Mouse (Mus musculus) kidney, adult 2 months (tissue): ENCODE measurements around the gene 1700067P10Rik. TPM values are rescaled to one million over a fixed set of nuclear protein-coding genes. Genes with fewer than 3 reads are reported as not detected.

Experiments
- DNase-seq: peaks from one replicate; pipeline ENCODE4 v3.0.0; 2021
- H3K27ac ChIP-seq: fragments of 200-500 bp; 2 replicates; pipeline ENCODE4 v1.5.1; 2012; ENCODE audit warnings: low read depth, low read length, control low read depth, inconsistent platforms; ENCODE audit not compliant: insufficient read depth
- H3K27me3 ChIP-seq: fragments of 200-500 bp; replicated peaks from 2 replicates; pipeline ENCODE4 v1.6.1; 2012; ENCODE audit warnings: mild to moderate bottlenecking, moderate library complexity, low read length, inconsistent platforms; ENCODE audit not compliant: control insufficient read depth, insufficient read depth
- H3K36me3 ChIP-seq: fragments of 200-500 bp; 2 replicates; pipeline ENCODE4 v1.6.1; 2012; ENCODE audit warnings: mild to moderate bottlenecking, moderate library complexity, low read length, inconsistent platforms; ENCODE audit not compliant: control insufficient read depth, insufficient read depth
- H3K4me1 ChIP-seq: fragments of 200-500 bp; 2 replicates; pipeline ENCODE4 v1.6.1; 2011; ENCODE audit warnings: low read length; ENCODE audit not compliant: control insufficient read depth, insufficient read depth
- H3K4me3 ChIP-seq: fragments of 200-500 bp; 2 replicates; pipeline ENCODE4 v1.5.1; 2011; ENCODE audit warnings: mild to moderate bottlenecking, low read depth, low read length, control low read depth; ENCODE audit not compliant: insufficient read depth
- CTCF ChIP-seq: fragments of 200-500 bp; conservative IDR thresholded peaks from 2 replicates; pipeline ENCODE4 v1.5.1; 2011; ENCODE audit warnings: low read depth, mild to moderate bottlenecking, control low read depth, low read length, moderate library complexity, mixed read lengths; ENCODE audit not compliant: insufficient read depth, insufficient read length
- POLR2A ChIP-seq: fragments of 200-500 bp; IDR thresholded peaks from one replicate; pipeline ENCODE4 v1.6.1; 2011; ENCODE audit warnings: low read depth, low read length, control low read depth
- WGBS: fragments of 180-500 bp; shearing (Covaris S2); methylation state at CpG from one replicate; pipeline ENCODE4 v1.1.7; 2018; 5-methylcytosine and 5-hydroxymethylcytosine counted together
- polyA plus RNA-seq: library from polyadenylated mRNA; depleted of rRNA; stranded (reverse); fragments of >200 nt; gene quantifications from 2 replicates; pipeline ENCODE4 v1.2.3, GENCODE M21; 2012

The 1700067P10Rik gene
- polyA plus RNA-seq, 1 experiment: not detected

DNA sequence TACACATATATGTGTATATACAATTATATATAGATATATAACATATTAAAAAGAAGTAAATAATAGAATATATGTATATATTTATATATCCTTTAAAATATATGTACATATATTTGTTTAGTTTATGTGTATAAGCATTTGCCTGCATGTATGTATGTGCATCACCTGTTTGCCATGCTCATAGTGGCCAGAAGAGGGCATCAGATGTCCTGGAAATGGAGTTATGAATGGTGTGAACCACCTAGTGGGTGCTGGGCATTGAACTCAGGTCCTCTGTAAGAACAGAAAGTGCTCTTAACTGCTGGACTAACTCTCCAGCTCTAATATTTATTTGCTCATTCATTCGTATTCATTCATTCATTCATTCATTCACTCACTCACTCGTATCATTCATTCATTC is 35.5 kb upstream of the 1700067P10Rik start:
- DNase-seq: no peak
- Histone ChIP-seq H3K36me3 (no peaks in the 10 kb centered on the region), H3K4me3 (no peak overlapping the region), H3K27me3 (no peaks in the 10 kb centered on the region; the same call in 1 of the 2 replicates), H3K4me1 (no peaks in the 10 kb centered on the region), H3K27ac (no peak overlapping the region)
- TF ChIP-seq CTCF: no peak
- TF ChIP-seq POLR2A: no peak
- 82% methylated on average over 2 of the region's 2 CpGs for WGBS

GRCm38 (mm10) chr17:48055076-48055816 is 33.9 kb upstream of the 1700067P10Rik start:
- no peak for DNase-seq
- H3K27me3 ChIP-seq: no peaks in the 10 kb centered on the region; the same call in 1 of the 2 replicates
- no peaks in the 10 kb centered on the region for H3K4me1 ChIP-seq
- 46% methylated on average over 20 of the region's 20 CpGs for WGBS
- no peak overlapping the region for H3K4me3 ChIP-seq
- H3K36me3 ChIP-seq: no peaks in the 10 kb centered on the region
- H3K27ac ChIP-seq: no peak overlapping the region
- TF ChIP-seq POLR2A (no peak), CTCF (no peak)

DNA sequence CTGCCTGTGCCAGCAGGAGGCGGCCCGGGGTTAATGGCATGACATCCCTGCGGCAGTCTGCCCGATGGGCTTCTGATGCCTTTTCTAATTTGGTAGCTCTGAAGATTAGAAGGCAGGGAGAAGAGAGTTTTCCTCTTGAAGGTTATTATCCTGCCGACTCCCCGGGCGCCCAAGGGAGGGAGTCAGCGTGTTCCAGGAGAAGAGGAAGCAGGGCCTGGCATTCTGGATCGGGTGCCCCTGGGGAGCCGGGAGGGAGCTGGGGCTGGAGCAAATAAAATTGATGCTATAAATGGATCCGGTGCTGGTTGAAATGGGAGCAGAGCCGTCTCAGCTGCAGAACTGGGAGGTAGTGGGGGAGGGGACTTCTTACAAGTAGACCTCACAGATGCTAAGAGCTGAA is 31.7 kb upstream of the 1700067P10Rik start:
- no peaks in the 10 kb centered on the region; the same call in 1 of the 2 replicates for H3K27me3 ChIP-seq
- H3K27ac ChIP-seq: no peak overlapping the region
- 6% methylated on average over 12 of the region's 12 CpGs for WGBS
- no peak for TF ChIP-seq CTCF
- no peak for TF ChIP-seq POLR2A
- no peaks in the 10 kb centered on the region for H3K36me3 ChIP-seq
- no peaks in the 10 kb centered on the region for H3K4me1 ChIP-seq
- DNase-seq: no peak
- no peak overlapping the region for H3K4me3 ChIP-seq

- DNase-seq: no peak
Observed at GRCm38 (mm10) chr17:48064196-48064843, 24.8 kb upstream of the 1700067P10Rik start.

DNA sequence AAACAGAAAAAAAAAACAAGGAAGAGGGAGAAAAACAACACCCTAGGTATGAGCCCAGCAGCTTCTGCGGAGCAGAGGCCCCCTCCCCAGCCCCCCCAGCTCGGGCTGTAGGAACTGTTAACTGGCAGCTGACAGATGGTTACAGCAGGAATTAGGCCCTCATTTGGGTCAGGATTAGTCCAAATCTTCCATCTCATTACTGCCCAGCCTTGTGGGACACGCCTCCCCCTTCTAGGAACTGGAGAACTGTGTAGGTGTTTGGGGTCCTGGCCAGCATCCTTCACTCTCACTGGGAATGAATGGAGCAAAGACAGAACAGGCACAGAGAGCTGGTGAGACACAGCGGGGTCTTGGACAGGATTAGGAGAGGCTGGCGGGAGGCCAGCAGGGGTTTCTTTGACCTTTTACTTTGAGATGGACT is 24.0 kb upstream of the 1700067P10Rik start:
- Histone ChIP-seq H3K27ac (no peak overlapping the region), H3K4me1 (no peaks in the 10 kb centered on the region), H3K4me3 (no peak overlapping the region), H3K36me3 (no peaks in the 10 kb centered on the region), H3K27me3 (no peaks in the 10 kb centered on the region)
- DNase-seq: no peak
- 65% methylated on average over 5 of the region's 5 CpGs for WGBS
- TF ChIP-seq CTCF: no peak
- no peak for TF ChIP-seq POLR2A

More at GRCm38 (mm10) chr17:48064196-48064843, 24.8 kb upstream of the 1700067P10Rik start:
- no peaks in the 10 kb centered on the region for H3K27me3 ChIP-seq
- H3K27ac ChIP-seq: no peak overlapping the region
- TF ChIP-seq CTCF: no peak
- TF ChIP-seq POLR2A: no peak
- no peaks in the 10 kb centered on the region for H3K36me3 ChIP-seq
- no peak overlapping the region for H3K4me3 ChIP-seq
- 48% methylated on average over 10 of the region's 10 CpGs for WGBS
- no peaks in the 10 kb centered on the region for H3K4me1 ChIP-seq

- no peaks in the 10 kb centered on the region for H3K4me1 ChIP-seq
- no peaks in the 10 kb centered on the region for H3K27me3 ChIP-seq
- no peak overlapping the region for H3K27ac ChIP-seq
- no peaks in the 10 kb centered on the region for H3K36me3 ChIP-seq
- no peak overlapping the region for H3K4me3 ChIP-seq
- TF ChIP-seq CTCF: no peak
- TF ChIP-seq POLR2A: no peak
- no peak for DNase-seq
- WGBS: 69% methylated on average over 10 of the region's 10 CpGs
Observed at GRCm38 (mm10) chr17:48067083-48067614, 22.0 kb upstream of the 1700067P10Rik start.

DNA sequence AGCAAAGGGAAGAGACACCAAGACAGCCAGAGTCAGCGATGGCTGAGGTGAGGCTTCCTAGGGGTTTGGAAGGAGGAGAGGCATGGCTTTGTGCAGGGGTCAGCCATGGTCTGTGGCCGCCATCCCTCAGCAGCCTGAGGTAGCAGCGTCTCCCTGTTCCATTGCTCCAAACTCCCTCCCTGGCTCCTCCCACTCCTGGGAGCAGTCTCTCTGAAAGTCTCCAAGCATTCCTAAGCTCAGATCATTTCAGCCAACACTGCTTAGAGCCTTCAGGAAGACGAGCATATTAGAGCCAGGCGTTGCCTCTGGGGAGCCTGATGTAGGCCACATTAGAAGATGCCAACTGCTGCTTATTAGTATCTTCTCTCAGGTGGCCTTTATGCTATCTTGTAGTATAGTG is 21.4 kb upstream of the 1700067P10Rik start:
- Histone ChIP-seq H3K4me3 (no peak overlapping the region), H3K4me1 (no peaks in the 10 kb centered on the region), H3K27me3 (no peaks in the 10 kb centered on the region), H3K36me3 (no peaks in the 10 kb centered on the region), H3K27ac (no peak overlapping the region)
- no peak for TF ChIP-seq POLR2A
- no peak for TF ChIP-seq CTCF
- 36% methylated on average over 5 of the region's 5 CpGs for WGBS
- no peak for DNase-seq
